In the genomic region with DNA sequence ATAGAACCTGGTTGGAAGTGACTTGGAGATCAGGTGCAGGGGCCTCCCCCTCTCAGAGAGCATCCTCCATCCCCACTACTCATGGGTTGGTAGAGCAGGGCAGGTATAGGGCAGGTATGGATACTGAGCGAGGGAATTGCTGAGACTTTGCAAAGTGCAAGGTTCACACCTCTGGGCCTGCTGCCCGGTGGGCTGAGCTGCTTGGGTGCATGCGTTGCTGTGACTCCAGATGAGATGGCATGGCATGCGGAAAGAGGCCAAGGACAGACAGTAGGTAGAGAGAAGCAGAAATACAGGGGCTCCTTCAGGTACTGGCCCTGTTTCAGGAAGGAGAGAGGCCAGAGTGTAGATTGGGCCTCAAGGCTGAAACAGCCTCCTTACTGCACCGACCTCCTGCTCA, we compare ENCODE assay signal across 24 mouse cellular contexts. TPM values are rescaled to one million over a fixed set of nuclear protein-coding genes. Genes with fewer than 3 reads are reported as not detected.
DNase-seq lines count a peak whose midpoint lies in the region; ATAC-seq and TF ChIP-seq lines count a peak whose summit lies in the region.
"Had no signal": no experiment of that assay in that cellular context is flagged by ENCODE, and none has a peak within 500 bp of the region (broad histone marks: within the 10 kb centered on the region; RNA-seq: fewer than 3 reads in every experiment).

No protein-coding gene starts in this region.

- H3K4me3 ChIP-seq in kidney, embryonic 16.5 days (ENCODE audit: low read length): no peak overlapping the region
- H3K4me3 ChIP-seq in midbrain, embryonic 11.5 days (ENCODE audit: low read depth, low read length): no peak overlapping the region
- H3K4me3 ChIP-seq in midbrain, embryonic 10.5 days: no peak overlapping the region
- no peak overlapping the region for H3K4me3 ChIP-seq in intestine, postnatal 0 days (ENCODE audit: low read depth, low read length)
- no peak overlapping the region for H3K4me3 ChIP-seq in small intestine, adult 2 months (ENCODE audit: low read depth, low read length)
- H3K4me3 ChIP-seq in hindbrain, embryonic 14.5 days (replicated peaks; ENCODE audit: low read length): no peak overlapping the region
- H3K4me3 ChIP-seq: embryonic facial prominence, embryonic 12.5 days; forebrain, embryonic 12.5 days; gastrocnemius, adult 2 months; heart, embryonic 10.5 days; hindbrain, embryonic 12.5 days had no signal

- H3K9ac ChIP-seq in kidney, embryonic 16.5 days (replicated peaks; ENCODE audit: low read length): no peak overlapping the region
- no peak overlapping the region for H3K9ac ChIP-seq in midbrain, embryonic 11.5 days (ENCODE audit: low read length)
- H3K9ac ChIP-seq in intestine, postnatal 0 days (ENCODE audit: low read depth, low read length): no peak overlapping the region
- H3K9ac ChIP-seq in hindbrain, embryonic 14.5 days: no peak overlapping the region
- H3K9ac ChIP-seq: embryonic facial prominence, embryonic 12.5 days; forebrain, embryonic 12.5 days; forebrain, postnatal 0 days; hindbrain, embryonic 12.5 days had no signal

- DNase-seq in kidney, adult 18-20 months: peak; percentile 58
- DNase-seq in midbrain, embryonic 11.5 days (ENCODE audit: low spot score, missing footprints): peak; percentile 28
- DNase-seq in midbrain, embryonic 10.5 days (ENCODE audit: low spot score): no peak
- DNase-seq in hindbrain, embryonic 14.5 days (ENCODE audit: low spot score): no peak
- no peak for DNase-seq in frontal cortex, postnatal 14 days (ENCODE audit: low spot score in 2 of 2)
- DNase-seq: adrenal gland, adult 8-10 months; cerebellum, adult 11 months; cerebellum, adult 8-10 months; cerebellum, postnatal 14 days; embryo, embryonic 11 days; forebrain, postnatal 0 days; gastrocnemius, adult 2 months; gastrocnemius, postnatal 25 days; heart, postnatal 10 days; heart, postnatal 4 days had no signal

- WGBS in kidney, embryonic 16.5 days: 67% methylated on average over 5 of the region's 5 CpGs
- 84% methylated on average over 5 of the region's 5 CpGs for WGBS in midbrain, embryonic 11.5 days
- 86% methylated on average over 5 of the region's 5 CpGs for WGBS in midbrain, embryonic 10.5 days
- WGBS in intestine, postnatal 0 days: 34% methylated on average over 5 of the region's 5 CpGs
- 29% methylated on average over 5 of the region's 5 CpGs for WGBS in small intestine, adult 2 months
- 86% methylated on average over 5 of the region's 5 CpGs for WGBS in hindbrain, embryonic 14.5 days

- TF ChIP-seq POLR2A in small intestine, adult 2 months (IDR thresholded peaks at IDR 0.05; ENCODE audit: low read depth, low read length): no peak; the same call in 1 of the 2 replicates

- no peak overlapping the region for H3K4me2 ChIP-seq in kidney, embryonic 16.5 days (replicated peaks; ENCODE audit: low read depth, low read length)
- no peak overlapping the region for H3K4me2 ChIP-seq in midbrain, embryonic 11.5 days
- H3K4me2 ChIP-seq in intestine, postnatal 0 days (replicated peaks; ENCODE audit: low read depth): no peak overlapping the region
- no peak overlapping the region for H3K4me2 ChIP-seq in hindbrain, embryonic 14.5 days (replicated peaks)
- H3K4me2 ChIP-seq: embryonic facial prominence, embryonic 12.5 days; forebrain, embryonic 12.5 days; hindbrain, embryonic 12.5 days had no signal

- H3K27me3 ChIP-seq in kidney, embryonic 16.5 days (ENCODE audit: insufficient read depth, low read length): no peaks in the 10 kb centered on the region
- no peaks in the 10 kb centered on the region for H3K27me3 ChIP-seq in midbrain, embryonic 11.5 days (ENCODE audit: control insufficient read depth, insufficient read depth, low read length)
- H3K27me3 ChIP-seq in midbrain, embryonic 10.5 days (ENCODE audit: low read depth, poor library complexity, severe bottlenecking): peaks cover 24% of the 10 kb centered on the region
- H3K27me3 ChIP-seq in intestine, postnatal 0 days (replicated peaks; ENCODE audit: control insufficient read depth, insufficient read depth, low read length): no peaks in the 10 kb centered on the region
- H3K27me3 ChIP-seq in small intestine, adult 2 months (ENCODE audit: control insufficient read depth, insufficient read depth, low read length): no peaks in the 10 kb centered on the region
- H3K27me3 ChIP-seq in hindbrain, embryonic 14.5 days (ENCODE audit: control insufficient read depth, insufficient read depth, low read length): no peaks in the 10 kb centered on the region
- H3K27me3 ChIP-seq: embryonic facial prominence, embryonic 12.5 days; hindbrain, embryonic 12.5 days had no signal

- TF ChIP-seq CTCF in intestine, postnatal 0 days (IDR thresholded peaks at IDR 0.05; ENCODE audit: low read depth): no peak
- TF ChIP-seq CTCF in small intestine, adult 2 months (IDR thresholded peaks at IDR 0.05; ENCODE audit: extremely low read depth, insufficient read length, insufficient replicate concordance, low read depth, low read length): no peak

- peaks cover 34% of the 10 kb centered on the region for H3K4me1 ChIP-seq in kidney, embryonic 16.5 days (ENCODE audit: insufficient read depth, low read length)
- H3K4me1 ChIP-seq in midbrain, embryonic 11.5 days (ENCODE audit: control insufficient read depth, insufficient read depth, low read length): no peaks in the 10 kb centered on the region
- H3K4me1 ChIP-seq in midbrain, embryonic 10.5 days: peaks cover 38% of the 10 kb centered on the region
- peaks cover 15% of the 10 kb centered on the region; the same call in 1 of the 2 replicates for H3K4me1 ChIP-seq in intestine, postnatal 0 days (replicated peaks; ENCODE audit: control insufficient read depth, insufficient read depth, low read length)
- H3K4me1 ChIP-seq in small intestine, adult 2 months (ENCODE audit: control insufficient read depth, insufficient read depth, insufficient read length, low read length): peaks cover 42% of the 10 kb centered on the region
- H3K4me1 ChIP-seq in hindbrain, embryonic 14.5 days (replicated peaks; ENCODE audit: control insufficient read depth, insufficient read depth, low read length): 0 out of 2 replicates have a peak, but pooled peaks cover 6% of the 10 kb centered on the region

- H3K9me3 ChIP-seq in kidney, embryonic 16.5 days (ENCODE audit: low read length): no peaks in the 10 kb centered on the region
- no peaks in the 10 kb centered on the region for H3K9me3 ChIP-seq in midbrain, embryonic 11.5 days (ENCODE audit: control insufficient read depth, low read length)
- H3K9me3 ChIP-seq in midbrain, embryonic 10.5 days (replicated peaks): no peaks in the 10 kb centered on the region
- no peaks in the 10 kb centered on the region for H3K9me3 ChIP-seq in intestine, postnatal 0 days (ENCODE audit: control insufficient read depth)
- no peaks in the 10 kb centered on the region for H3K9me3 ChIP-seq in hindbrain, embryonic 14.5 days (ENCODE audit: control insufficient read depth, low read length)
- H3K9me3 ChIP-seq: embryonic facial prominence, embryonic 12.5 days; forebrain, embryonic 12.5 days; heart, embryonic 10.5 days; hindbrain, embryonic 12.5 days had no signal

- no peak overlapping the region for H3K27ac ChIP-seq in kidney, embryonic 16.5 days (ENCODE audit: low read length)
- H3K27ac ChIP-seq in midbrain, embryonic 11.5 days (ENCODE audit: low read depth, low read length): no peak overlapping the region
- no peak overlapping the region for H3K27ac ChIP-seq in midbrain, embryonic 10.5 days (replicated peaks)
- peak overlapping the region; percentile 82 for H3K27ac ChIP-seq in intestine, postnatal 0 days (ENCODE audit: low read depth, low read length)
- H3K27ac ChIP-seq in small intestine, adult 2 months (ENCODE audit: insufficient read depth, low read depth, low read length): peak overlapping the region; percentile 96
- H3K27ac ChIP-seq in hindbrain, embryonic 14.5 days: no peak overlapping the region
- H3K27ac ChIP-seq: embryonic facial prominence, embryonic 12.5 days; forebrain, embryonic 12.5 days; gastrocnemius, adult 2 months; heart, embryonic 10.5 days; hindbrain, embryonic 12.5 days had no signal

- H3K36me3 ChIP-seq in kidney, embryonic 16.5 days (ENCODE audit: insufficient read depth, low read length): no peaks in the 10 kb centered on the region
- H3K36me3 ChIP-seq in midbrain, embryonic 11.5 days (ENCODE audit: control insufficient read depth, insufficient read depth, low read length): no peaks in the 10 kb centered on the region
- H3K36me3 ChIP-seq in midbrain, embryonic 10.5 days: no peaks in the 10 kb centered on the region
- no peaks in the 10 kb centered on the region for H3K36me3 ChIP-seq in intestine, postnatal 0 days (ENCODE audit: control insufficient read depth, insufficient read depth)
- H3K36me3 ChIP-seq in small intestine, adult 2 months (ENCODE audit: control insufficient read depth, insufficient read depth, low read length): no peaks in the 10 kb centered on the region
- H3K36me3 ChIP-seq in hindbrain, embryonic 14.5 days (replicated peaks; ENCODE audit: control insufficient read depth, insufficient read depth): no peaks in the 10 kb centered on the region
- H3K36me3 ChIP-seq: embryonic facial prominence, embryonic 12.5 days; forebrain, embryonic 12.5 days; G1E; heart, embryonic 10.5 days; hindbrain, embryonic 12.5 days had no signal

- no peak for ATAC-seq in kidney, embryonic 16.5 days (ENCODE audit: low FRiP score, low TSS enrichment)
- no peak for ATAC-seq in midbrain, embryonic 11.5 days (ENCODE audit: low FRiP score)
- ATAC-seq in intestine, postnatal 0 days: peak; percentile 20; the same call in 1 of the 2 replicates
- ATAC-seq in hindbrain, embryonic 14.5 days (ENCODE audit: low FRiP score): no peak
- ATAC-seq: CD4-positive, CD25-positive, alpha-beta regulatory T cell, adult 4 months; forebrain, postnatal 0 days had no signal

RNA-seq across cellular contexts. Expression of a gene that starts 32.5 kb away (rescaled TPM):
- 2,516 and 2,589 TPM in 2 replicates for polyA plus RNA-seq in kidney, embryonic 16.5 days (2015; fragmentation: Nextera tagmentation; extraction: Ambion mirVana)
- 3,662 and 3,728 TPM in 2 replicates for polyA plus RNA-seq in midbrain, embryonic 11.5 days (2014; fragmentation: Nextera tagmentation; extraction: Ambion mirVana)
- 2,611 and 2,764 TPM in 2 replicates for polyA plus RNA-seq in midbrain, embryonic 10.5 days (2016; fragmentation: Nextera tagmentation; extraction: Ambion mirVana)
- polyA plus RNA-seq in intestine, postnatal 0 days (2015; fragmentation: Nextera tagmentation; extraction: Ambion mirVana): 1,056 and 1,104 TPM in 2 replicates
- polyA plus RNA-seq in small intestine, adult 2 months (2012; rRNA removed): 156 and 262 TPM in 2 replicates
- 2,816 and 2,951 TPM in 2 replicates for polyA plus RNA-seq in hindbrain, embryonic 14.5 days (2014; fragmentation: Nextera tagmentation; extraction: Ambion mirVana)

RNA-seq across cellular contexts. Expression of a gene that starts 55.4 kb away (rescaled TPM):
- 22.7 and 23.3 TPM in 2 replicates for polyA plus RNA-seq in kidney, embryonic 16.5 days (2015; fragmentation: Nextera tagmentation; extraction: Ambion mirVana)
- polyA plus RNA-seq in midbrain, embryonic 11.5 days (2014; fragmentation: Nextera tagmentation; extraction: Ambion mirVana): 20.8 and 21.6 TPM in 2 replicates
- polyA plus RNA-seq in midbrain, embryonic 10.5 days (2016; fragmentation: Nextera tagmentation; extraction: Ambion mirVana): 17.0 and 18.8 TPM in 2 replicates
- 16.9 and 18.4 TPM in 2 replicates for polyA plus RNA-seq in intestine, postnatal 0 days (2015; fragmentation: Nextera tagmentation; extraction: Ambion mirVana)
- polyA plus RNA-seq in small intestine, adult 2 months (2012; rRNA removed): 5.5 and 10.7 TPM in 2 replicates
- 27.1 and 27.6 TPM in 2 replicates for polyA plus RNA-seq in hindbrain, embryonic 14.5 days (2014; fragmentation: Nextera tagmentation; extraction: Ambion mirVana)

Comparison
In these comparisons a context has a peak if more than half of its experiments do, and no peak if none do; other contexts are left out.
1. DNase-seq: peak in kidney, adult 18-20 months (single experiment) and midbrain, embryonic 11.5 days (single experiment); none in midbrain, embryonic 10.5 days (single experiment), hindbrain, embryonic 14.5 days (single experiment) and frontal cortex, postnatal 14 days (0 of 2).
2. H3K27ac ChIP-seq: peak in intestine, postnatal 0 days (single experiment) and small intestine, adult 2 months (single experiment); none in kidney, embryonic 16.5 days (single experiment), midbrain, embryonic 11.5 days (single experiment), midbrain, embryonic 10.5 days (single experiment) and hindbrain, embryonic 14.5 days (single experiment).